Mouse (Mus musculus) kidney, adult 2 months (tissue): ENCODE data around the gene Soat2.

ENCODE experiments used
- CTCF ChIP-seq: fragments of 200-500 bp; conservative IDR thresholded peaks from 2 replicates; pipeline ENCODE4 v1.5.1; 2011; ENCODE audit warnings: low read depth, mild to moderate bottlenecking, control low read depth, low read length, moderate library complexity, mixed read lengths; ENCODE audit not compliant: insufficient read depth, insufficient read length
- POLR2A ChIP-seq: fragments of 200-500 bp; IDR thresholded peaks from one replicate; pipeline ENCODE4 v1.6.1; 2011; ENCODE audit warnings: low read depth, low read length, control low read depth

- TF ChIP-seq POLR2A (no peak), CTCF (no peak)
Measured at GRCm38 (mm10) chr15:102165468-102166100, 15.3 kb downstream of the Soat2 start.
